Mouse (Mus musculus) embryonic facial prominence, embryonic 11.5 days (tissue): ENCODE measurements at regions not wholly inside any gene's neighbourhood (a gene's known extent, or its start where the extent isn't known, plus 50 kb on each side); places are given as distances from the start of the nearest gene placed in this dataset.

ENCODE experiments used
- ATAC-seq: fragments of 200-750 bp; cut with Nextera tagmentation; replicated peaks from 2 replicates; pipeline ENCODE4 v1.8.0; 2017; ENCODE audit warnings: low read depth; ENCODE audit not compliant: insufficient number of reproducible peaks, low FRiP score, low TSS enrichment
- DNase-seq: peaks from one replicate; pipeline ENCODE4 v3.0.0-alpha.2; 2015; ENCODE audit warnings: low spot score
- H3K27ac ChIP-seq: fragments of 300-500 bp; sonication (generic); replicated peaks from 2 replicates; pipeline ENCODE4 v1.5.1; 2014; ENCODE audit warnings: mild to moderate bottlenecking, low read depth, low read length, control low read depth
- H3K27me3 ChIP-seq: fragments of 300-500 bp; sonication (generic); 2 replicates; pipeline ENCODE4 v1.6.1; 2014; ENCODE audit warnings: mild to moderate bottlenecking, low read length, moderate library complexity, mixed read lengths; ENCODE audit not compliant: control insufficient read depth, insufficient read depth
- H3K36me3 ChIP-seq: fragments of 300-500 bp; sonication (generic); replicated peaks from 2 replicates; pipeline ENCODE4 v1.6.1; 2014; ENCODE audit warnings: low read depth, mild to moderate bottlenecking, low read length, moderate library complexity, mixed read lengths; ENCODE audit not compliant: control insufficient read depth, insufficient read depth
- H3K4me1 ChIP-seq: fragments of 300-500 bp; sonication (generic); 2 replicates; pipeline ENCODE4 v1.6.1; 2014; ENCODE audit warnings: low read length, mixed read lengths; ENCODE audit not compliant: control insufficient read depth, insufficient read depth
- H3K4me2 ChIP-seq: fragments of 300-500 bp; sonication (generic); 2 replicates; pipeline ENCODE4 v1.6.1; 2014; ENCODE audit warnings: low read depth, mild to moderate bottlenecking, control low read depth, low read length, moderate library complexity
- H3K4me3 ChIP-seq: fragments of 300-500 bp; sonication (generic); 2 replicates; pipeline ENCODE4 v1.5.1; 2014; ENCODE audit warnings: low read depth, low read length, control low read depth
- H3K9ac ChIP-seq: fragments of 300-500 bp; sonication (generic); replicated peaks from 2 replicates; pipeline ENCODE4 v1.6.1; 2014; ENCODE audit warnings: mild to moderate bottlenecking, control low read depth, low read length
- H3K9me3 ChIP-seq: fragments of 300-500 bp; sonication (generic); replicated peaks from 2 replicates; pipeline ENCODE4 v1.6.1; 2016; ENCODE audit warnings: mild to moderate bottlenecking, low read length, inconsistent platforms, mixed read lengths; ENCODE audit not compliant: control insufficient read depth
- WGBS: fragments of 180-500 bp; shearing (Covaris S2); extraction: QIAGEN DNeasy Blood & Tissue Kit; methylation state at CpG from one replicate; pipeline ENCODE4 v1.1.7; 2014; 5-methylcytosine and 5-hydroxymethylcytosine counted together

DNA sequence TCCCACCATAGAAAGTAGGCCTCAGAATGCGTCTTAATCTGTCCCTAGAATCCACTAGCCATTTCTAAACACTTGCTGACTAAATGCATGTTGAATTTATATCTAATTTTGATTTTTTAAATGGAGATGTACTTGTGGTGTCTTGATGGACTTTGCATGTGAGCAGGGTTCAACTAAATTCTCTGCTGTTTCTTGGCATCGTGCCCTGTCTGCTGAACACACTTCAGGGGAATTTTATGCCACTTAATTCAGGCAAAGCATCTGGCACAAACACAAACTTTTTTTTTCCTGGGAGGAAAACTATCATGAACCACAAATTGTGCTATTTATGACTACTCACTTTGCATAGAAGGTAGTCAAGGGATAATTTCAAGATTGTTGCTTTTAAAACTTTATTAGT is 87.7 kb downstream of the Stc2 start:
- Histone ChIP-seq H3K4me2 (no peak overlapping the region), H3K4me3 (no peak overlapping the region), H3K27me3 (no peaks in the 10 kb centered on the region), H3K9ac (no peak overlapping the region), H3K9me3 (no peaks in the 10 kb centered on the region), H3K36me3 (no peaks in the 10 kb centered on the region), H3K27ac (no peak overlapping the region), H3K4me1 (no peaks in the 10 kb centered on the region)
- ATAC-seq (no peak), DNase-seq (no peak)
- WGBS: 71% methylated on average over 2 of the region's 2 CpGs

DNA sequence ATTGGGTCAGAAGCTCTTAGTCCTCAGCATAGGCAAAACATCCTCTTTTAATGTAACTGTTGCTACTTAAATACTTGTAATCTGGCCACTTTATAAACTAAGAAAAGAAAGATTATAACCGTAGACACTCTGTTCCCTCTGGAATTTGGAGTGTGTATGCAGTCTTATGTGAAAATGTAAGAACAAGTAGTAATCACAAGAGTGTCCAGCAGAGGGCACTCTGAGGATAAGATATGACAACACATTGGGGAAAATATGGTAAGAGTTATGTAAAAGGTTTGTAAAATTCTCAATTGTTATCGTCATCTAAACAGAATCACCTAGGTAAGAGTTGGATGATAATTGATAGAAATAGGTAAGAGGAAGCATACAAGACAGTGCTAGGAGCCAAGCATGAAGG is 66.2 kb upstream of the Gm17332 start:
- Histone ChIP-seq H3K4me3 (no peak overlapping the region), H3K9me3 (no peaks in the 10 kb centered on the region), H3K27ac (no peak overlapping the region), H3K4me1 (no peaks in the 10 kb centered on the region), H3K36me3 (no peaks in the 10 kb centered on the region), H3K9ac (no peak overlapping the region), H3K4me2 (no peak overlapping the region), H3K27me3 (no peaks in the 10 kb centered on the region)
- WGBS: 28% methylated on average over 2 of the region's 2 CpGs
- no peak for ATAC-seq
- peak; percentile 87 for DNase-seq
